ENCODE assay signal across 1 mouse cellular context in genomic region chr17:66076174-66076927, GRCm38 (mm10).
TF ChIP-seq lines count a peak whose summit lies in the region.

No protein-coding gene starts in this region.

TF ChIP-seq in MEL, 35 proteins besides CTCF, POLR2A, EP300 and RAD21:
- TF ChIP-seq GABPA (IDR thresholded peaks at IDR 0.05; ENCODE audit: low read depth, low read length) (no peak), UBTF (IDR thresholded peaks at IDR 0.05; ENCODE audit: borderline replicate concordance, insufficient read depth, low read depth, low read length) (0 out of 2 replicates have a peak, but pooled peaks have one; percentile 12), SIN3A (IDR thresholded peaks at IDR 0.05; ENCODE audit: low read length) (0 out of 2 replicates have a peak, but pooled peaks have one; percentile 3)
